In the genomic region with DNA sequence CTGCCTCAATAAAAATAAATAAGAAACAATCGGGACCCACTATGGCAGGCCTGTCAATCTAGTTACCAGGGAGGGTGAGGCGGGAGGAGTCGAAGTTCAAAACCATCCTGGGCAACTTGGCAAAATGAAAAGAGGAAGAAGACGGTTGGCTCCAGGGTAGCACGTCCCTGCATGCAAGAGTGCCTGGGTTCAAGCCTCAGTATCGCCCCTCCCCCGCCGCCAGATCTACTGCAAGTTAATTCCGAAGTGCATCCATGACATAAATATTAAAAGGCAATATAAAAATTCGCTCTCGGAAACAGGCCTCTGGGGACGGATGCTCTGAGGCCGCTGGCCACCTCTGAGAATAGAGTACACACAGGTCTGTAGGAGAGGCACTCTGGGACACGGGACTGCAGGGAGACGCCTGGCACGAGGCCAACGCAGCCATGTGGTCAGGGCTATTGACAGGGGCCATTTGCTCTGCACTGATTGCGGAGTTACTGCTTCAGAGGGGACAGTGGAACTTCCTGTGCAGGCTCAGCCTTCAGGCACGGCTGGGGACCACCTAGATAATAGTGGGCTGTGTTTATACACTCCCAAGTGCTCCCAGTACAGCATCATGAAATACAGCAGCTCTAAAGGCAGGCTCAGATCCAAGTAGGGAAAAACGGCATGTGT, we compare ENCODE assay signal across 9 mouse cellular contexts. TPM values are rescaled to one million over a fixed set of nuclear protein-coding genes. Genes with fewer than 3 reads are reported as not detected.
DNase-seq lines count a peak whose midpoint lies in the region; ATAC-seq lines count a peak whose summit lies in the region.
"Had no signal": no experiment of that assay in that cellular context is flagged by ENCODE, and none has a peak within 500 bp of the region (broad histone marks: within the 10 kb centered on the region; RNA-seq: fewer than 3 reads in every experiment).

No protein-coding gene starts in this region.

- H3K4me1 ChIP-seq in lung, embryonic 15.5 days: peaks cover 59% of the 10 kb centered on the region

- peak overlapping the region; percentile 6; the same call in 1 of the 2 replicates for H3K4me3 ChIP-seq in lung, embryonic 15.5 days

- H3K9ac ChIP-seq in lung, embryonic 15.5 days: peak overlapping the region; percentile 14; the same call in 1 of the 2 replicates

- 20% methylated on average over 20 of the region's 20 CpGs for WGBS in lung, embryonic 15.5 days

- H3K27ac ChIP-seq in lung, embryonic 15.5 days: peak overlapping the region; percentile 86

- ATAC-seq in lung, embryonic 15.5 days (ENCODE audit: borderline replicate concordance, extremely low read depth, low FRiP score, low TSS enrichment): peak; percentile 77

- H3K9me3 ChIP-seq in lung, embryonic 15.5 days: no peaks in the 10 kb centered on the region

- H3K27me3 ChIP-seq in lung, embryonic 15.5 days: no peaks in the 10 kb centered on the region
- H3K27me3 ChIP-seq: CH12.LX had no signal

- H3K4me2 ChIP-seq in lung, embryonic 15.5 days: peak overlapping the region; percentile 46

- H3K36me3 ChIP-seq in lung, embryonic 15.5 days: no peaks in the 10 kb centered on the region

- peak; percentile 70 for DNase-seq in gastrocnemius, postnatal 10 days
- no peak for DNase-seq in gastrocnemius, postnatal 25 days
- peak; percentile 78 for DNase-seq in cerebellum, adult 11-12 months
- peak; percentile 53 for DNase-seq in heart, adult 8-10 months (ENCODE audit: low spot score)
- peak; percentile 82 to 86 for DNase-seq in kidney, adult 8-10 months
- peak; percentile 70 for DNase-seq in ovary, postnatal 36 days (ENCODE audit: low spot score)
- no peak for DNase-seq in thymus, postnatal 10 days (ENCODE audit: low spot score in 2 of 2)

RNA-seq across cellular contexts. Expression of a gene that starts 8.9 kb away (rescaled TPM):
- 10 to 100 TPM; 38.3 to 41.8 TPM for total RNA-seq in gastrocnemius, postnatal 10 days (2021)
- total RNA-seq in gastrocnemius, postnatal 25 days (2021): 10 to 100 TPM in 1 of 2 experiments, 1 to 10 TPM in 1; 6.5 to 11.3 TPM
- 10 to 100 TPM in 3 of 4 experiments, 1 to 10 TPM in 1; 9.6 to 26.9 (median 11.3) TPM for total RNA-seq in heart, adult 8-10 months (2022)
- 65.8 and 68.1 TPM in 2 replicates for polyA plus RNA-seq in lung, embryonic 15.5 days (2015; fragmentation: Nextera tagmentation; extraction: Ambion mirVana)

RNA-seq across cellular contexts. Expression of a gene that starts 30.6 kb away (rescaled TPM):
- total RNA-seq in gastrocnemius, postnatal 10 days (2021): 1 to 10 TPM; 2.9 to 3.9 TPM
- 1 to 10 TPM; 1.3 to 1.4 TPM for total RNA-seq in gastrocnemius, postnatal 25 days (2021)
- total RNA-seq in heart, adult 8-10 months (2022): 1 to 10 TPM; 2.8 to 3.1 (median 2.9) TPM
- 13.7 and 14.7 TPM in 2 replicates for polyA plus RNA-seq in lung, embryonic 15.5 days (2015; fragmentation: Nextera tagmentation; extraction: Ambion mirVana)

RNA-seq across cellular contexts. Expression of a gene that starts 53.2 kb away (rescaled TPM):
- total RNA-seq in gastrocnemius, postnatal 10 days (2021): 1 to 10 TPM; 4.7 to 5.2 TPM
- 1 to 10 TPM; 3.2 to 4.0 TPM for total RNA-seq in gastrocnemius, postnatal 25 days (2021)
- total RNA-seq in heart, adult 8-10 months (2022): 10 to 100 TPM; 11.3 to 14.3 (median 12.1) TPM
- polyA plus RNA-seq in lung, embryonic 15.5 days (2015; fragmentation: Nextera tagmentation; extraction: Ambion mirVana): 12.3 and 14.8 TPM in 2 replicates

Comparison
In these comparisons a context has a peak if more than half of its experiments do, and no peak if none do; other contexts are left out.
1. DNase-seq: peak in gastrocnemius, postnatal 10 days (single experiment), cerebellum, adult 11-12 months (single experiment), heart, adult 8-10 months (single experiment), kidney, adult 8-10 months (2 of 2) and ovary, postnatal 36 days (single experiment); none in gastrocnemius, postnatal 25 days (single experiment) and thymus, postnatal 10 days (0 of 2).